Mouse (Mus musculus): Measurements from ENCODE around the gene Nf1. TPM values are rescaled to one million over a fixed set of nuclear protein-coding genes. Genes with fewer than 3 reads are reported as not detected.

The Nf1 gene
- polyA plus RNA-seq, 1 experiment from 2014 or later: 19.6 TPM

- Histone ChIP-seq H3K4me1 (ENCODE audit: control insufficient read depth, insufficient read depth, low read length) (no peaks in the 10 kb centered on the region), H3K36me3 (ENCODE audit: control insufficient read depth, insufficient read depth, low read length) (no peaks in the 10 kb centered on the region), H3K27ac (ENCODE audit: low read depth, low read length) (no peak overlapping the region), H3K27me3 (ENCODE audit: control insufficient read depth, insufficient read depth, low read length) (no peaks in the 10 kb centered on the region), H3K4me2 (ENCODE audit: low read depth, low read length) (no peak overlapping the region), H3K9ac (replicated peaks; ENCODE audit: low read depth, low read length) (no peak overlapping the region), H3K4me3 (ENCODE audit: low read depth, low read length) (no peak overlapping the region), H3K9me3 (ENCODE audit: control insufficient read depth, low read length) (no peaks in the 10 kb centered on the region)
- ATAC-seq (ENCODE audit: low read depth): no peak
- WGBS: 95% methylated on average over 11 of the region's 11 CpGs
Measured at GRCm38 (mm10) chr11:79530774-79531173, 191.3 kb downstream of the Nf1 start.

- Histone ChIP-seq H3K9me3 (ENCODE audit: control insufficient read depth, low read length) (no peaks in the 10 kb centered on the region), H3K36me3 (ENCODE audit: control insufficient read depth, insufficient read depth, low read length) (no peaks in the 10 kb centered on the region)
- no peak for ATAC-seq (ENCODE audit: low read depth)
Measured at GRCm38 (mm10) chr11:79531485-79531884, 192.0 kb downstream of the Nf1 start.

GRCm38 (mm10) chr11:79533311-79533710 is 193.8 kb downstream of the Nf1 start:
- Histone ChIP-seq H3K9me3 (ENCODE audit: control insufficient read depth, low read length) (no peaks in the 10 kb centered on the region), H3K27me3 (ENCODE audit: control insufficient read depth, insufficient read depth, low read length) (no peaks in the 10 kb centered on the region), H3K4me2 (ENCODE audit: low read depth, low read length) (no peak overlapping the region), H3K36me3 (ENCODE audit: control insufficient read depth, insufficient read depth, low read length) (0 out of 2 replicates have a peak, but pooled peaks cover 2% of the 10 kb centered on the region), H3K27ac (ENCODE audit: low read depth, low read length) (no peak overlapping the region), H3K4me3 (ENCODE audit: low read depth, low read length) (no peak overlapping the region), H3K9ac (replicated peaks; ENCODE audit: low read depth, low read length) (no peak overlapping the region), H3K4me1 (ENCODE audit: control insufficient read depth, insufficient read depth, low read length) (no peaks in the 10 kb centered on the region)
- ATAC-seq (ENCODE audit: low read depth): no peak
- WGBS: 85% methylated on average over 6 of the region's 6 CpGs

More at GRCm38 (mm10) chr11:79531485-79531884, 192.0 kb downstream of the Nf1 start:
- H3K27me3 ChIP-seq (ENCODE audit: control insufficient read depth, insufficient read depth, low read length): no peaks in the 10 kb centered on the region
- H3K4me2 ChIP-seq (ENCODE audit: low read depth, low read length): no peak overlapping the region
- no peaks in the 10 kb centered on the region for H3K4me1 ChIP-seq (ENCODE audit: control insufficient read depth, insufficient read depth, low read length)
- WGBS: 96% methylated on average over 4 of the region's 4 CpGs
- no peak overlapping the region for H3K9ac ChIP-seq (replicated peaks; ENCODE audit: low read depth, low read length)
- H3K27ac ChIP-seq (ENCODE audit: low read depth, low read length): no peak overlapping the region
- H3K4me3 ChIP-seq (ENCODE audit: low read depth, low read length): no peak overlapping the region

- ATAC-seq (ENCODE audit: low read depth): no peak
- Histone ChIP-seq H3K9ac (replicated peaks; ENCODE audit: low read depth, low read length) (no peak overlapping the region), H3K36me3 (ENCODE audit: control insufficient read depth, insufficient read depth, low read length) (0 out of 2 replicates have a peak, but pooled peaks cover 3% of the 10 kb centered on the region), H3K4me3 (ENCODE audit: low read depth, low read length) (no peak overlapping the region), H3K4me2 (ENCODE audit: low read depth, low read length) (no peak overlapping the region), H3K27me3 (ENCODE audit: control insufficient read depth, insufficient read depth, low read length) (no peaks in the 10 kb centered on the region), H3K9me3 (ENCODE audit: control insufficient read depth, low read length) (no peaks in the 10 kb centered on the region), H3K27ac (ENCODE audit: low read depth, low read length) (no peak overlapping the region), H3K4me1 (ENCODE audit: control insufficient read depth, insufficient read depth, low read length) (no peaks in the 10 kb centered on the region)
- WGBS: 86% methylated on average over 8 of the region's 8 CpGs
Measured at GRCm38 (mm10) chr11:79533950-79534690, 194.6 kb downstream of the Nf1 start.

- Histone ChIP-seq H3K9me3 (ENCODE audit: control insufficient read depth, low read length) (no peaks in the 10 kb centered on the region), H3K4me3 (ENCODE audit: low read depth, low read length) (no peak overlapping the region), H3K9ac (replicated peaks; ENCODE audit: low read depth, low read length) (no peak overlapping the region), H3K4me2 (ENCODE audit: low read depth, low read length) (no peak overlapping the region), H3K4me1 (ENCODE audit: control insufficient read depth, insufficient read depth, low read length) (no peaks in the 10 kb centered on the region), H3K27me3 (ENCODE audit: control insufficient read depth, insufficient read depth, low read length) (no peaks in the 10 kb centered on the region), H3K27ac (ENCODE audit: low read depth, low read length) (no peak overlapping the region), H3K36me3 (ENCODE audit: control insufficient read depth, insufficient read depth, low read length) (0 out of 2 replicates have a peak, but pooled peaks cover 3% of the 10 kb centered on the region)
- no peak for ATAC-seq (ENCODE audit: low read depth)
- WGBS: 93% methylated on average over 4 of the region's 4 CpGs
Measured at GRCm38 (mm10) chr11:79535554-79535953, 196.1 kb downstream of the Nf1 start.

- no peak for ATAC-seq (ENCODE audit: low read depth)
- no peak overlapping the region for H3K27ac ChIP-seq (ENCODE audit: low read depth, low read length)
- no peaks in the 10 kb centered on the region for H3K9me3 ChIP-seq (ENCODE audit: control insufficient read depth, low read length)
- H3K36me3 ChIP-seq (ENCODE audit: control insufficient read depth, insufficient read depth, low read length): peaks cover 6% of the 10 kb centered on the region; the same call in 1 of the 2 replicates
- H3K27me3 ChIP-seq (ENCODE audit: control insufficient read depth, insufficient read depth, low read length): no peaks in the 10 kb centered on the region
- no peak overlapping the region for H3K9ac ChIP-seq (replicated peaks; ENCODE audit: low read depth, low read length)
- no peaks in the 10 kb centered on the region for H3K4me1 ChIP-seq (ENCODE audit: control insufficient read depth, insufficient read depth, low read length)
- no peak overlapping the region for H3K4me3 ChIP-seq (ENCODE audit: low read depth, low read length)
- no peak overlapping the region for H3K4me2 ChIP-seq (ENCODE audit: low read depth, low read length)
- 95% methylated on average over 3 of the region's 3 CpGs for WGBS
Measured at GRCm38 (mm10) chr11:79536293-79536692, 196.8 kb downstream of the Nf1 start.

- Histone ChIP-seq H3K4me3 (ENCODE audit: low read depth, low read length) (no peak overlapping the region), H3K9ac (replicated peaks; ENCODE audit: low read depth, low read length) (no peak overlapping the region)
Measured at GRCm38 (mm10) chr11:79552622-79553021, 213.1 kb downstream of the Nf1 start.

GRCm38 (mm10) chr11:79560536-79560935 is 221.0 kb downstream of the Nf1 start:
- H3K4me2 ChIP-seq (ENCODE audit: low read depth, low read length): no peak overlapping the region
- no peaks in the 10 kb centered on the region for H3K4me1 ChIP-seq (ENCODE audit: control insufficient read depth, insufficient read depth, low read length)
- H3K4me3 ChIP-seq (ENCODE audit: low read depth, low read length): no peak overlapping the region
- no peaks in the 10 kb centered on the region for H3K27me3 ChIP-seq (ENCODE audit: control insufficient read depth, insufficient read depth, low read length)
- WGBS: 95% methylated on average over 4 of the region's 4 CpGs
- no peak for ATAC-seq (ENCODE audit: low read depth)
- peaks cover 59% of the 10 kb centered on the region for H3K36me3 ChIP-seq (ENCODE audit: control insufficient read depth, insufficient read depth, low read length)
- H3K27ac ChIP-seq (ENCODE audit: low read depth, low read length): no peak overlapping the region
- H3K9ac ChIP-seq (replicated peaks; ENCODE audit: low read depth, low read length): no peak overlapping the region
- H3K9me3 ChIP-seq (ENCODE audit: control insufficient read depth, low read length): no peaks in the 10 kb centered on the region

More at GRCm38 (mm10) chr11:79552622-79553021, 213.1 kb downstream of the Nf1 start:
- Histone ChIP-seq H3K27ac (ENCODE audit: low read depth, low read length) (no peak overlapping the region), H3K27me3 (ENCODE audit: control insufficient read depth, insufficient read depth, low read length) (no peaks in the 10 kb centered on the region), H3K4me1 (ENCODE audit: control insufficient read depth, insufficient read depth, low read length) (no peaks in the 10 kb centered on the region), H3K36me3 (ENCODE audit: control insufficient read depth, insufficient read depth, low read length) (peaks cover 61% of the 10 kb centered on the region), H3K9me3 (ENCODE audit: control insufficient read depth, low read length) (no peaks in the 10 kb centered on the region), H3K4me2 (ENCODE audit: low read depth, low read length) (no peak overlapping the region)
- WGBS: 87% methylated on average over 1 of the region's 1 CpGs
- no peak for ATAC-seq (ENCODE audit: low read depth)

GRCm38 (mm10) chr11:79563493-79563892 is 224.0 kb downstream of the Nf1 start:
- H3K27me3 ChIP-seq (ENCODE audit: control insufficient read depth, insufficient read depth, low read length): no peaks in the 10 kb centered on the region
- ATAC-seq (ENCODE audit: low read depth): no peak
- H3K36me3 ChIP-seq (ENCODE audit: control insufficient read depth, insufficient read depth, low read length): peaks cover 65% of the 10 kb centered on the region
- no peak overlapping the region for H3K4me2 ChIP-seq (ENCODE audit: low read depth, low read length)
- 92% methylated on average over 7 of the region's 7 CpGs for WGBS
- H3K4me1 ChIP-seq (ENCODE audit: control insufficient read depth, insufficient read depth, low read length): no peaks in the 10 kb centered on the region
- H3K27ac ChIP-seq (ENCODE audit: low read depth, low read length): no peak overlapping the region
- H3K9me3 ChIP-seq (ENCODE audit: control insufficient read depth, low read length): no peaks in the 10 kb centered on the region
- no peak overlapping the region for H3K4me3 ChIP-seq (ENCODE audit: low read depth, low read length)
- H3K9ac ChIP-seq (replicated peaks; ENCODE audit: low read depth, low read length): no peak overlapping the region
